In the genomic region with DNA sequence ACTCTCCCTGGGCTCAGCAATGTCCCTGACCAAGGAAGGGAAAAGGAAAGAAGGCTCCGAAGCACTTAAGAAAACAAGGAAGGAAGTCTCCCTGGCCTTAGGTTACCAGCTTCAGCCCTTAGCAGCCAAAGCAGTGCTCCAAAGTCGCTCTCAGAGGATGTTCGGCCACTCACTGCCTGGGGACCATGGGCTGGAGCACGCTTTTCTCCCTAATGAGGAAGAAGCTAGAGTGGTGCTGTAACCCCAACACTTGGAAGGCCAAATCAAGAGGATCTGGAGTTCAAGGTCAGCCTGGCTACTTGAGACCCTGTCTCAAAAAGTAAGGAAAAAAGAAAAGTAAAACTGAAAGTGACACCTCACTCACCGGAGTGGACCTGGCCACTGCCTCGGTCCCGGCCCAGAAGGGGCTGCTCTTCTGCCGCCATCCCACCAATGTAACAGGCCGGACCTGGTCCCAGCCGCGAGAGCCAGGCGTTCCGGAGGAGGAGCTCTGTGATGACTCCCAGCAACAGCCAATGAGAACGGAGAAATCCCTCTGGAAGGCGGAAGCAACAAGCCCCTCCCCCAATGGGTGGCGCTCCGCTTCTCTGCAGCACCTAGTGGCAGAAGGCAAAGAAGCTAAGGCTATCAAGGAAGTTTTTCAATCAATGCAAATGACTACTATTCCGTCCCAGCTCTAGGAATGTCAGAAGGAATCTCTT, we compare ENCODE assay signal across 8 mouse cellular contexts. TPM values are rescaled to one million over a fixed set of nuclear protein-coding genes. Genes with fewer than 3 reads are reported as not detected.
DNase-seq lines count a peak whose midpoint lies in the region; ATAC-seq lines count a peak whose summit lies in the region.

Gene Tpcn2, minus strand, starts transcription at position 525 of the 701 bp plus-strand sequence.

- H3K9ac ChIP-seq in kidney, embryonic 15.5 days, result peak within 1 kb of the TSS; percentile 53

- peaks cover 36% of the 10 kb centered on the region for H3K4me1 ChIP-seq in heart, embryonic 10.5 days
- peaks cover 30% of the 10 kb centered on the region for H3K4me1 ChIP-seq in kidney, embryonic 15.5 days

- H3K27me3 ChIP-seq in heart, embryonic 10.5 days (ENCODE audit: insufficient read depth, poor library complexity, severe bottlenecking), result no peaks in the 10 kb centered on the region
- H3K27me3 ChIP-seq in kidney, embryonic 15.5 days, result no peaks in the 10 kb centered on the region

- WGBS in heart, embryonic 10.5 days, result 4% methylated on average over 18 of the region's 18 CpGs
- WGBS in kidney, embryonic 15.5 days, result 1% methylated on average over 18 of the region's 18 CpGs

- ATAC-seq in erythroblast, adult 5-6 weeks (replicated peaks; ENCODE audit: low FRiP score, poor library complexity, severe bottlenecking), result peak; percentile 96
- peak; percentile 94 for ATAC-seq in kidney, embryonic 15.5 days (replicated peaks; ENCODE audit: low FRiP score)
- ATAC-seq in monocyte, adult 5-6 weeks (replicated peaks; ENCODE audit: insufficient number of reproducible peaks, low FRiP score, low TSS enrichment, poor library complexity, severe bottlenecking), result peak; percentile 88

- H3K27ac ChIP-seq in heart, embryonic 10.5 days, result peak within 1 kb of the TSS; percentile 82
- peak within 1 kb of the TSS; percentile 45; the same call in 1 of the 2 replicates for H3K27ac ChIP-seq in kidney, embryonic 15.5 days

- H3K4me2 ChIP-seq in kidney, embryonic 15.5 days, result peak within 1 kb of the TSS; percentile 75

- DNase-seq in B cell, adult 2 months, result peak; percentile 89 to 90
- DNase-seq in brain, adult 2 months (ENCODE audit: low read depth, low spot score), result peak; percentile 98
- peak; percentile 97 for DNase-seq in heart, embryonic 10.5 days (ENCODE audit: low spot score)
- DNase-seq in liver, result peak; percentile 91
- DNase-seq in spleen, postnatal 4 days (ENCODE audit: low spot score in 2 of 2), result peak; percentile 88 to 91

- H3K4me3 ChIP-seq in heart, embryonic 10.5 days, result peak within 1 kb of the TSS; percentile 60
- H3K4me3 ChIP-seq in kidney, embryonic 15.5 days (replicated peaks), result peak within 1 kb of the TSS; percentile 59

- no peaks in the 10 kb centered on the region for H3K9me3 ChIP-seq in heart, embryonic 10.5 days
- no peaks in the 10 kb centered on the region for H3K9me3 ChIP-seq in kidney, embryonic 15.5 days (replicated peaks)

- peaks cover 18% of the 10 kb centered on the region for H3K36me3 ChIP-seq in heart, embryonic 10.5 days
- H3K36me3 ChIP-seq in kidney, embryonic 15.5 days, result peaks cover 17% of the 10 kb centered on the region

RNA-seq across cellular contexts. Expression of gene Tpcn2, which starts in this region (rescaled TPM):
- total RNA-seq in erythroblast, adult 5-6 weeks (2015; ENCODE audit: low replicate concordance), result 3.8 and 4.6 TPM in 2 replicates
- 1.3 and 2.2 TPM in 2 replicates for total RNA-seq in erythroblast, adult 5-6 weeks (2017; ENCODE audit: low replicate concordance)
- polyA plus RNA-seq in heart, embryonic 10.5 days (2016; fragmentation: Nextera tagmentation; extraction: Ambion mirVana), result 5.7 and 5.8 TPM in 2 replicates
- polyA plus RNA-seq in kidney, embryonic 15.5 days (2015; fragmentation: Nextera tagmentation; extraction: Ambion mirVana), result 8.8 and 9.7 TPM in 2 replicates
- total RNA-seq in monocyte, adult 5-6 weeks (2017), result 13.6 to 20.1 TPM (median 14.9 TPM) in 3 replicates

Comparison
In these comparisons a context has a peak if more than half of its experiments do, and no peak if none do; other contexts are left out.
1. Peak in every context shown above with its lines: DNase-seq, ATAC-seq, H3K4me3 ChIP-seq and H3K27ac ChIP-seq.